Mouse (Mus musculus) stomach, postnatal 0 days (tissue): ENCODE measurements around the gene Fcho1.

ENCODE experiments used
- CTCF ChIP-seq: IDR thresholded peaks from 2 replicates; pipeline ENCODE4 v1.5.1; 2016; ENCODE audit warnings: antibody characterized with exemption, low read depth, mild to moderate bottlenecking, moderate library complexity
- EP300 ChIP-seq: optimal IDR thresholded peaks from 2 replicates; pipeline ENCODE3; 2016; ENCODE audit warnings: antibody characterized with exemption

DNA sequence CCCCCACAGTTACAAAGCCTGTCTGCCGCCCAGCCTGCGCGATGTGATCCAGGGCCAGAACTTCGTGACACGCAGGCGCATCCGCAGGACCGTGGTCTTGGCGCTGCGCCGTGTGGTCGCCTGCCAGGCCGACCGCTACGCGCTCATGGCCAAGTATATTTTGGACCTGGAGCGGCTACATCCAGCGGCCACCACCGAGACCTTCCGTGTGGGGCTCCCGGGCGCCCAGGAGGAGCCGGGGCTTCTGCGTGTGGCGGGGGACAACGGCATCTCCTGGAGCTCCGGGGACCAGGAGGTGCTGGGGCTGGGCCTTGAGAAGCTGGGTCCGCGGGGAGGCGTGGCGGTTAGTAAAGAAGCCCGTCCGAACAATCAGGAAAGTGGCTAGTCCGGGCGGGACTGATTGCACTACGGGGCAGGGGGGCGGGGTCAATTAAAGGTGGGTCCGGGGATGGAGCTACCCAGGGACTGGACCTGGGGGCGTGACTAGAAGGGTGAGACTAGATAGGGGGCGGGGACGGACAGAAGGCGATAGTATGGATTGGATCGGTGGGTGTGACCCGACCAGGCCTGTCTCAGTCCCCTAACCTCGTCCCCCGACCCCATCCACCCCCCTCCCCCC is 45.9 kb downstream of the Fcho1 start:
- TF ChIP-seq CTCF (no peak), EP300 (no peak)
